Mouse (Mus musculus): ENCODE measurements around the gene Podxl. TPM values are rescaled to one million over a fixed set of nuclear protein-coding genes. Genes with fewer than 3 reads are reported as not detected.

The Podxl gene
- 74.0 TPM for polyA plus RNA-seq (2014; fragmentation: Illumina TruSeq; extraction: RNeasy Lipid Tissue Mini Kit (QIAGEN cat#74804); ENCODE audit: low read depth, low replicate concordance)

GRCm38 (mm10) chr6:31563235-31564181, at the start of gene Podxl:
TSS of gene Podxl (minus strand) at chr6:31563981.

Other genes with a start within 250 kb of the Podxl start
- gene Mkln1, start 165.2 kb downstream of the Podxl start, polyA plus RNA-seq (2014; fragmentation: Illumina TruSeq; extraction: RNeasy Lipid Tissue Mini Kit (QIAGEN cat#74804); ENCODE audit: low read depth, low replicate concordance), result 162 TPM